Mouse (Mus musculus) hindlimb bud, embryonic 11.5 days (tissue): ENCODE measurements around the gene Baat.
A peak's percentile ranks its signal among the peaks of the same experiment; 100 is the strongest.
"Not testable (repeated sequence)": the region's sequence is repeated elsewhere in the genome, so short reads cannot be mapped to it uniquely, and the experiment has no call there.

Source experiments
- DNase-seq: peaks from one replicate; pipeline ENCODE4 v3.0.0-alpha.2; 2012; ENCODE audit warnings: low read depth, low spot score; ENCODE audit errors: extremely low spot score

Baat gene

DNA sequence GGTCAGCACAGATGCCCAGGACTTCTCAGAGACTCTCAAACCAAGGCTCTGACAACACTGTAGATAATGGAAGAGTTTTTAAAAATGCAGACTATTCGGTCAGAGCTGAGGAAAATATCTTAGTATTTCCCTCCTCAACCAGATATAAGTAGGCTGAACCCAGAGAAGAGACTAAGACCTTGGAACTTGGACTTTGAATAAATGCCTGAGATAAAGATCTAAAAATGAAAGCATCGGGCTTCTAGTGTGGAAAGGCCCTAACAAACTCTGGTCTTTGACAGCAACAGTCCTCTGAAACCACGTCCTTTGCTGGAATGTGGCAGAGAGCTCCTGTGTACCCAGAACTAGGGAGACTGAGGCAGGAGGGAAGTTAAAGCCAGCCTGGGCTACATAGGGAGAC, at the start of gene Baat:
Baat (minus strand) TSS at position 172 of the 400 bp plus-strand sequence.
- DNase-seq: no peak

DNA sequence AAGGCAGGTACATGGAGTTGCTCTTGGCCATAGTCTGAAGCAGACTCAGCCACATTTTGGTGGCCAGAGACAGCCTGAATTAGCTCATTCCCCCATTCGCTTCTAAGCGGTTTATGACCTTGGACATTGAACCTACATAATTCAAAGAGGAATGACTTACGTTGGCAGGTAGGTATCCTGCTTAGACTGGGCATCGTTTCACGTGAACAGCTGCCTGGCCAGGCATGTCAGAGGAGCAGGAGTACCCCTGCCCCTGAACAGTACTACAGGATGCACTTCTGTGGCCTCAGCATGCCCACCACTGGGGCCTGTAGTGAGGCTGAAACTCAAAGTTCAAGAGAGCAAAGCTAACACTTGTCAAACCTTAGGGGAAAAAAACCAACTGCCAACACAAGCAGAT, 47.0 kb upstream of the Baat start:
- no peak for DNase-seq

DNA sequence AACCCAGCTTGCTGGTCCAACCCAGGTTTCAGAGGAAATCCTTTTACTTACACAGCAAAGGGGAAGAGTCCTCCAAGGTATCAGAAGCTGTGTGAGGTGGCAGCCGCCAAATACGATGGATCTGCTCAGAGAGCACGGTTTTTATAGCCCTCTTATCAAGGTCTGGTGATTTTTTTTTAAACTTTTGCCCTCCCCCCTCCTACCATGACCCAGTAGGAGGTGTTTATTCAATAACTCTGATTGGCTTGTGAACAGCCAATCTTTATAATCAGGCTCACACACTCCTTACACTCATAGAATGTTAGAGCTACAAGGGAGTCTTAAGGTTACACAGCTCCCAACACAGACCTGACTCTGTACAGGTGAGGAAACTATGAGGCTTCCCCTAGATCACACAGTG, 43.0 kb upstream of the Baat start, which contains the start of gene Aldob:
Aldob (minus strand) TSS at position 164 of the 400 bp plus-strand sequence.
- no peak for DNase-seq

DNA sequence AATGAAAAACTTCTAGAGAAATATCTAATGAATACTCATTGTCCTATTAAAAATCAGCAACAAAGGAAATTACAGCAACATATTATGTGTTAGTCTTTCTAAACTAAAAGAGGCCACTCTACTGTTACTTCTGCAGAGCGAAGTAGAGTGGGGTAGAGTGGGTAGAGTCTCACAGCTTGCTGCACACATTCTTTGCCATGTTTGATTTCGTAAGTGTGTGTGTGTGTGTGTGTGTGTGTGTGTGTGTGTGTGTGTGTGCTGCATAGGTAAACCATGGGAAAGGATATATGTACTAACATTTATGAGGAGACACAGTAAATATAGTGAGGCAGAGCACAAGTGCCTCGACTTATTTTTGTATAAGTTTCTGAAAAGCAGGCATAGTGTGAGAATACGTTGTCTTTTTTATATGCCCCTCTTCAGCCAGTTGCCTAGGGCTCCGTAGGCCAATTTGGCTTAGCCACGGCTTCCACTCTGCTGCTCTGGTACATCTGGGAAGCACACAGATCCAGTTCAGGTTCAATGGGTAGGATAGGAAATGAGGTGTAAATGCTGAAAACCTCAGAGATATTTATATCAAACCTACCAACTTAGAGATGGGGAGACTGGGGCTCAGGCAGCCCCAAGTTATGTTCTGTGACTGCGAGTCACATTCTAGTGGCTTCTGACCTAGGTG, 41.3 kb upstream of the Baat start:
- no peak for DNase-seq

DNA sequence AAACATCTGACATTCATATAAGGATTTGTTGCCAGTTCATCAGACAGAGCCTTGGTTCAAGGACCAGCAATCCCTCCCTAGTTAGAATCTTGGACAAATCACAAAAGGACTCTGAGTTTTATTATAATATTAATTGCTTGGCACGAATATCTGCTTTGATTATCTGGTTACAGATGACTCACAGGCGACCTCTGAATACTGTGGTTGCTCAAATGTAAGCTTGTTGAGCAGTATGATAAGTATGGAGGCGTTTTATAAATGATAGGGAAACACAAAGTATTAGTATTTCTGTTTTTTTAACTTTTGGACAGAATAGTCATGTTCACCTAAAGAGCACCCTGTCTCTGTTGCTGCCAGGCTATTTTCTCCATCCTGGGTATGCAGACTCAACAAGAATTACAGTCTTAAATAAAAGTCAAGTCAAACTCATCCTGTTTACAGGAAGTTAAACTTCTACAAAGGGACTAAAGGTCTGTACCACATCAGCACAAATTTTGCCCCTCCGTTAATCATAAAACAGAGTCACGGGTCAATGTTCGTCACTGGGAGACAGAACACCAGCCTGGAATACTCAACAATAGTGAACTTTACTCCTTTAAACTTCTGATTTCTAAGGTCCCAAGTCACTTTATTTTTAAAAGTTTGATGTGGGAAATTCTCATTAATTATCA, 40.7 kb upstream of the Baat start:
- DNase-seq: no peak

DNA sequence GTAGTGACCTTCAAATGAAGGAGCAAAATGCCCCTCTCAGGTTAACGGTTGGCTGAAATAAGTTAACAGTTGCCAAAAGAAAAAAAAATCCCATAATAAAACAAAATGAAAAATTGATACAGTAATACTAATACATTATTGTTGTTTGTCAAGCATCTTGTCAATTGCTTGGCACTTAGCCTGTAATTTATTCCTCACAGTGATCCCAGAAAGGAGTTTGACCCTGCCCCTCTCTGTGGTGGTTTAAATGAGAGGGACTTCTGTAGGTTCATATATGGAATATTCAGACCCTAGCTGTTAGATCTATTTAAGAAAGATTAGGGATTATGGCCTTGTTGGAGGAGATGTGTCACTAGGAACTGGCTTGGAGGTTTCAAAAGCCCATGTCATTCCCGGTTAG, 39.7 kb upstream of the Baat start:
- DNase-seq: no peak

DNA sequence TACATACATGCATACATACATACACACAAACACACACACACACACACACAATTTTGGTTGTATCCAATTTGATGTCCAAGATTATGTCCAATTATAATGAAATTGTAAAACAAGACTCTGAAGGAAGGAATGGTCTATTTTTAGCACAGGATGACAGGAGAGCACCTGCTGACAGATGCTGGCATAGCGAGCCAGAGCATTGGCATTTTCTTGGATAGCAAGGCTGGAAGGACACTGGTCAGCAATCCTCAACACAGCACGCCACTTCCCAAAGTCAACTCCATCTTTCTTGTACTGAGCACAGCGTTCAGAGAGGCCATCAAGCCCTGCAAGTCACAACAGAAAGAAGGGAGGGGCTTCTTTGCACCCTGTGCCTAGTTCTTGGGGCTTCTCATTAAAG, 34.6 kb upstream of the Baat start:
- no peak for DNase-seq

DNA sequence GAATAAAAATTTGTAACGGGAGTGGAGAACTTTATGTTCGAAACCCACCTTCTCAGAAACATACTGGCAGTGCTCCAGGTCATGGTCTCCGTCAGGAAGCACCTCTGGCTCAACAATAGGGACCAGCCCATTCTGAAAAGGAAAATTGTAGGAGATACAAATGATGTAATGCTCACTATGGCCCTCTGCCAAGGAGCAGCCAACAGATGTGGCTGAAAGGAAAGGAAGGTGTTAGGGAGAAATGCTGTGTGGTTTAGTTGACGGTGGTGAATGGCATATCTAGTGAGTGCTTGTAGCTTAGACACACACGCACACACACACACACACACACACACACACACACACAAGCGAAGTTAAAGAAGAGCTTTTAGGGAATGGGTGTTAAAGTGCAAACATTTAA, 33.3 kb upstream of the Baat start:
- DNase-seq: no peak

DNA sequence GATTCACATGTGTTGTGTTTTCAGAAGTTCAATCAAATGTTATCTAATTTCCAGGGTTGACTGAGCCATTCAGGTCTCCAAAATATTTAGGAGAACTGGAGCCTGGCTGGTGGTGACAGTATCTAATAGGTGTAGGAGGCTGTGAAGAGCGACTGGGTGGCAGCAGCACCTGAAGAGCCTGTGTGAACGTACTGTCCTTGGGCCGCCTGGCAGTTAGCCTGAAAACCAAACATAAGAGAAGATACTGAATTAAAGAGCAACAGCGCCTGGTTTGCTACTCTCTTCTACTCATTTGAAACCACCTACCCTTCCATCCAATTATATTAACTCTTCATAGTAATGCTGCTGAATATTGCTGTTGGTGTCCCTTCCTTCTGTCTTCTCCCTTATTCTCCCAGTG, 30.3 kb upstream of the Baat start:
- DNase-seq: no peak

DNA sequence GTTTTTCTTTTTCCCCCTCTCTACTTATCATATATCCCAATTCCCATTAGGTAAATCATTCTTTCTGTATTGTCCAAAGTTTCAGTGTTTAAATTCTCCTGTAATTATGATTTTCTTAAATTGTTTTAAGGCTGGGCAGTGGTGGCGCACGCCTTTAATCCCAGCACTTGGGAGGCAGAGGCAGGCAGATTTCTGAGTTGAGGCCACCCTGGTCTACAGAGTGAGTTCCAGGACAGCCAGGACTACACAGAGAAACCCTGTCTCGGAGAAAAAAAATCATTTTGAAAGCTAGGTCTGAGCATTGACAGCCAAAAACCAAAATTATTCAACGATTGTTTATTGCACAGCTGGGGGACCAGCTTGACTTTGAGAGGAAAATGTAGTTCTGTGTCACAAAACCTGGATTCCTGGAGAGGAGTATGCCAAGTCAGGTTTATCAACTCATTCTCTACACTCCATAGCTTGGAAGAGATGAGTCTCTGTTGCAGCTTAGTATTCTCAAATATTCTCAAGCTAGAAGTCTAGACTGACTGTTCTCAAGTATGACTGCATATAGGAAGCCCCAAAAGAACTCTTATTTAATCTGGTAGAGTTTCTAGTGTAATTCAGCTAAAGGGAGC, 29.4 kb upstream of the Baat start:
- no peak for DNase-seq

DNA sequence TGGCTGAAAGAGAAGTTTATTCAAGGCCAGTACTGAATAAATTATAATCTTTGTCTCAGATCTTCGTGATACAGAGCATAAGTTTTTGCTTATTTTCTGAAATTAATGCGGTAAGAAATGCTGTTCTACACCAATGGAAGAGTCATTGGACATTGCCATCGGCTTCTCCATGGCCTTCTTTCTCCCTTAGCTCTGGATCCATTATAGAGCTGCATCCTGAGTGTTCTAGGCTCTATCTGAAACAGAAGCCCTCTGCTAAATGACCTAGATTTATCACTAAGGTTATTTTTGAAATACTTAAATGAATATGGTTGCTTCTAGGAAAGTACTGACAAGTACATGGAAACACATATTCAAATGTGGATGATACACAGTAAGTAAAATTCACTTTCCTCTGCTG, 28.7 kb upstream of the Baat start:
- DNase-seq: no peak

DNA sequence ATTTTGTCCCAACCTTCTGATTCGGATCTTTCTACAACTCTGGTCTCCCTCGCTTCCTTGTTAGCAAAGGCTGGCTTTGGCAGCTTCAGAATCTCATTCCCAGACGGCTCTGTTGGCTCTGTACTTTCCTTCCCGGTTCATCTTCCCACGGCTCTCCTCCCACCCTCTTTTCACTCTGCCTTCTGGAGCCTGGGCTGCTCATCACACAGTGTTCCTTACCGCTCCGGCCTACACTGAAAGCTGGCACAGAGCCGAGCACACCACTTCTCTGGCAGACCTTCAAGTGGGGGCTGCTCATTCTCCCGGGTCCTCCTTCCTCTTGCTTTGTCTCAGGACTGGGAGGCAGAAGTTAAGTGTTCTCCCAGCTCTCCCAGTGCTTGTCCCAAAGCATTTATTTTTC, 16.2 kb upstream of the Baat start:
- DNase-seq: no peak

DNA sequence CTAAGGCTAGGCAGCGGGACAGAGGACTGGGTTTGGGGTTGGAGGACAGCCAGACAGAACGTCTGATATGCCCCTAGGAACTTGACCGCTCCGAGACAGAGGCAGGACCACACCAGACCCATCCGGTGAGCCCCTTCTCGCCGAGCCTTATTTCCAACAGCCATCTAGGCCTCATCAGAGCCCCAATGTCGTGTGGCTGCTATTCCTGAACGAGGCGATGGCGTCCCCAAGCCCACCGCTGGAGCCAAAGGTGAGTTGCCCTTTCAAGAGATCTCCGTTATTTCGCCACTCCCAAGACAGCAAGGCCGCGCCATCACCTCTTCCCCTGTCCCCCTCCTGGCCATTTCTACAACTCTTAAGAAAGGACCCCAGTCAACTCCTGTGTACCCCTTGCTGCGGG, 15.0 kb upstream of the Baat start:
- no peak for DNase-seq

DNA sequence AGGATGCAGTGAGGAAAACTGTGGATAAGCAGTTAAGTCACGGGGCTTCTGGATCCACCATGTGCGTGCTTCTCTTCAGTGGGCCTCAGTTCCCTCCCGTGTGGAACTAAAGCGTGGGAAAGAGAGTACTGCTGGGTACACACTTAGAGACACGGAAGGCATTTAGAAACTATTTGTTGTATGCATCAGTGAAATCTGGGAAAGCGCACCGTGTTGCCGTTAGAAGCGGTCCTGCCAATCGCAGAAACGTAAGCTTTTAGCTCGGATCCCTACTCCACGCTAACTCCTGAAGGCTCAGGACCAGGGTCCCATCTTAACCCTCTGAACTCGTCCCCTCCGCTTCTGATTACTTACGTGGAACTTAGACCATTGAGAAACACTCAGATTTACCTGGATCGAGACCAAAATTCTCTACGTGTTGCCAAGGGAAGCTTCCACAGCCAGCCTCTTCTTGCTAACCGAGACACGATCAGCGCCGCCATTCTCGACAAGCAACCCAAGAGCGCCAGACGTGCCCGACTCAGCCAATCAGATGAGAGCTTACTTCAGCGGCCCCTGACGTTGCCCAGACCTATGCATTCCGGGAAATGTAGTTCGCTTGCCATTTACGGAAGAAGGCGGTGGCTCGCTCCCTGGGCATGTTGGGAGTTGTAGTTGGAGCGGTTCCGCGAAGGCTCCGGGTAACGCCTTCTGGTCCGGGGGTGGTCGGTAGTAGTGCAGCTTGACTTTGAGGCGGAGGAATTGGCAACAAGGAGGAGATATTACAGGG, 14.4 kb upstream of the Baat start, which contains the start of the genes Mrpl50 and Zfp189:
Mrpl50 (minus strand) TSS at position 522 of the 769 bp plus-strand sequence.
Zfp189 (plus strand) TSS at position 605 of the 769 bp plus-strand sequence.
- DNase-seq: peak; percentile 83

DNA sequence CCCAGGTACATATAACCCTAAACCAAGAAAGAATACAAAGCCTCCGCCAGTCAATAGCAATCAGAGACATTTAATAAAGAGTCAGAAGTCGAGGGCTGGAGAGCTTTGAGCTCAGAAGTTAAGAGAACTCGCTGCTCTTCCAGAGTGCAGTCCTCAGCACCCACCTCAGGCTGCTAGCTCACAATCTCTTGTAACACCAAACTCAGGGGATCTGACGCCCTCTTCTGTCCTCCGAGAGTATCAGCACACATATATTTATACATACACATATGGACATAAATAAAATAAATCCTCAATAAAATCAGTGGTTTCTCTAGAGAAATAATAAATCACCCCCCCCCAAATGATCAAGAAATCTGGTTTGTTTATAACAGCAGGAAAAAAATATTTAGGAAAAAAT, 13.1 kb upstream of the Baat start:
- DNase-seq: no peak

DNA sequence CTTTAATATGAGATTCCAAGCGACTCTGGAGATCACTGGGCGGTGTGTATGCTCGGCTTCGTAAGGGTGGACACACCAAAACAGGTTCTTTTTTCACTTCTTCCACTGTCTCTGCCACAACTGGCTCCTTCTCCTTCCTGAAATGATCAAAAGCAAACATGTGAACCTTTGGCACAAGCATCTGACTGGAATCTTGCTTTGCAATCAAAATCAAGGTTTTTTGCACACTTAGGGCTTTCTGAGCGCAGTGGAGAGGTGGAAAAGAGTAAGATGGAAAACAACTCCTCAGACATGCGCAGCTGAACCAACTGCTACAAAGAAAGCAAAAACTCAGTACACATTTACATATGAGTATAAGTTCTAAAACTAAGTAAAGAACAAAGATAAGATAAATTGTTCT, 8.1 kb upstream of the Baat start:
- no peak for DNase-seq

DNA sequence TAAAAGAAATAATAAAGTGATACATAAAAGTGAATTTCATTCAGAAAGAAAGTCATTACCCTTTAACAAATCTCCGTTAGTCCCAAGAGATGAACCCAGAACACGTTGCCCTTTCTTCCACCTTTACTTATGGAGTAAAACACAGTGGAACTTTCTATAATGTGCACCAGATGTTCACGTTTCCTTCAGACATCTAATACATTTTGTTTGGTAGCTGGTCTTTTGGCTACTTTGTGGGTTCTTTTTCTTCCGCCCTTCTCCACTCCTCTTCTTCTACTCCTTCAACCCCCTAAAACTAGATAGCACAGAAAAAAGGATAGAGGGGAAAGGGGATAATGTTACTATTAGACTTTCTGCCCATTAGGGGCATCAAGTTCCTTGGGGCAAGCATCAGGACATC, 6.3 kb upstream of the Baat start:
- no peak for DNase-seq

DNA sequence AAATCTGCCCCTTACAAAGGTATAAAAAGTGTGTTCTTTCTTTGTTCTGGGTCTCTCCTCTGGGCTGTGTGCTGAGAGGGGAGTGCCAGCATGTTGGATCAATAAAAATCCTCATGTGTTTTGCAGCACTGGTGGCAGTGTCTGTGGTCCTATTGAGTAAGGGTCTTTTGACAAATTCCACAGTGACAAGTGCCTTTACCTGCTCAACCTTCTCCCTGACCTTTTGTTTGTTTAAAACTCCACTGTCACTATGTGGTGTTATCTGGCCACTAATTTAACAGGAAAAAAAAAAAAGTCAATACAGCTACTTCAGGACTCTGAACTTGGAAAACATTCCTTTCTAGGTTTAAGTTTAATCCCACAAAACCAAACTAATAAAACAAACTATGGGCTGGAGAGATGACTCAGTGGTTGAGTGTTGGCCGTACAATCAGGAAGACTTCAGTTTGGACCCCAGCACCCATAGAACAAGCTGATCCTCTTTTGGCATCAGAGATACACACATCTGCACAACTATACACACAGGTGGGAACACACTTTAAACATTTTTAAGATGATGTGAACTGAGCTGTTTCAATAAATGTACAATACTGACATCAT, 4.0 kb upstream of the Baat start:
- not testable (repeated sequence) for DNase-seq

DNA sequence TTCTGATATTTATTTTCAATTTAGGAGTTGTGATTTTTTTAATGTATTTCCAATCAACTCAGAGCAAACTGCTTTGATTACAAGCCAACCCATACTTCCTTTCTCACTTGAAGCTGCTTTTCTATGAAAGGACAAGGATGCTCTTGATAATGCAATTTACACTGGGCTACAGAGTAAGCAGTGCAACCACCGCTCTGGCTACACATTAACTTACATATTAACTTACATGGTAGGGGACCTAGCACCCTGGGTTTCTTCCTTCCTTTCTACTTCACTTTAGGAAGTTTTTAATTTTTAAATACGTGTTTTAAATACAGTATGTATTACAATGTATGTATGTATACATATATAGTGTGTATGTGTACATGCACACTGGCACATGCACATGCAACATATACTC, 2.8 kb upstream of the Baat start:
- no peak for DNase-seq

DNA sequence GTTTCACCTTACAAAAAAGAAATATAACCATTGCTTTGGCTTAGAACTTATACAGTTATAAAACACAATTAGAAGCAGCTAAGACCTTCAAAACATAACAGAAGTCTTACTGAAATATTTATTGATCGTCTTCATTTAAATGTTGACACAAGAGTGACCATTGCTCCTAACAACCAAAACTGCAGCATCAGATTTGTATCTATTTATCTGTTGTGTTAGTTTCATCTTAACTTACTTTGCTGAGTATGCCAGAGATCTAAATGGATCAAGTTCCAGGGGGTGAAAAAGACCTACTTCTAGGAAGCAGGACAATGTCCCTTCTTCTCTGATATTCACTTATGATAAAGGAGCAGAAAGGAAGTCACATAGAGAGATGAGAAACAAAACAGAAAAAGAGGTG, 2.8 kb downstream of the Baat start:
- DNase-seq: no peak
